ENCODE assay signal across 23 mouse cellular contexts in genomic region chr3:130216141-130216540, GRCm38 (mm10).
A peak's percentile ranks its signal among the peaks of the same experiment; 100 is the strongest.
DNase-seq lines count a peak whose midpoint lies in the region; ATAC-seq and TF ChIP-seq lines count a peak whose summit lies in the region.
"Had no signal": no experiment of that assay in that cellular context is flagged by ENCODE, and none has a peak within 500 bp of the region (broad histone marks: within the 10 kb centered on the region; RNA-seq: fewer than 3 reads in every experiment).

No protein-coding gene starts in this region.

- DNase-seq in frontal cortex, adult 2 months (ENCODE audit: extremely low spot score in 1 of 2, low spot score in 1 of 2) = no peak
- peak; percentile 34 for DNase-seq in brain, adult 2 months (ENCODE audit: low read depth, low spot score)
- no peak for DNase-seq in cerebellum, adult 9-11 months
- DNase-seq in limb, embryonic 10.5 days (ENCODE audit: low spot score) = no peak
- DNase-seq: adrenal gland, adult 8-10 months; adrenal gland, postnatal 14 days; adrenal gland, postnatal 36 days; cerebellum, adult 11 months; cerebellum, adult 18-20 months; cerebellum, adult 8-10 months; cerebellum, postnatal 10 days; cerebellum, postnatal 25 days had no signal

- no peaks in the 10 kb centered on the region for H3K36me3 ChIP-seq in C2C12 (ENCODE audit: control insufficient read depth, insufficient read depth)
- H3K36me3 ChIP-seq in limb, embryonic 10.5 days = peaks cover 5% of the 10 kb centered on the region; the same call in 1 of the 2 replicates
- H3K36me3 ChIP-seq: embryonic facial prominence, embryonic 10.5 days; embryonic facial prominence, embryonic 12.5 days; G1E had no signal

- H3K27me3 ChIP-seq in C2C12 (ENCODE audit: control insufficient read depth, insufficient read depth, insufficient read length) = no peaks in the 10 kb centered on the region
- H3K27me3 ChIP-seq in limb, embryonic 10.5 days (ENCODE audit: low read depth, poor library complexity, severe bottlenecking) = no peaks in the 10 kb centered on the region
- H3K27me3 ChIP-seq: CH12.LX; embryonic facial prominence, embryonic 12.5 days; forebrain, embryonic 13.5 days; Patski had no signal

- no peaks in the 10 kb centered on the region for H3K79me3 ChIP-seq in C2C12 (ENCODE audit: low read depth)

- H3K4me1 ChIP-seq in limb, embryonic 10.5 days = peaks cover 10% of the 10 kb centered on the region; the same call in 1 of the 2 replicates
- H3K4me1 ChIP-seq: forebrain, embryonic 13.5 days had no signal

- H3ac ChIP-seq in C2C12 (ENCODE audit: control insufficient read depth, insufficient read length, low read depth) = no peak overlapping the region

- peak; percentile 41; the same call in 1 of the 2 replicates for ATAC-seq in frontal cortex, adult (ENCODE audit: low TSS enrichment)
- ATAC-seq: activated CD4-positive, CD25-positive, alpha-beta regulatory T cell, adult 4 months; CD4-positive, CD25-positive, alpha-beta regulatory T cell, adult 4 months; forebrain, embryonic 13.5 days; forebrain, embryonic 16.5 days; Patski had no signal

- no peak for TF ChIP-seq CTCF in C2C12 (IDR thresholded peaks at IDR 0.05; ENCODE audit: control insufficient read depth, insufficient read depth, insufficient read length)

- H3K27ac ChIP-seq in limb, embryonic 10.5 days = no peak overlapping the region
- H3K27ac ChIP-seq: embryonic facial prominence, embryonic 10.5 days; embryonic facial prominence, embryonic 12.5 days; forebrain, embryonic 13.5 days had no signal

- H3K9me3 ChIP-seq in limb, embryonic 10.5 days (replicated peaks) = no peaks in the 10 kb centered on the region
- H3K9me3 ChIP-seq: embryonic facial prominence, embryonic 10.5 days; embryonic facial prominence, embryonic 12.5 days; forebrain, embryonic 13.5 days had no signal

- H3K4me3 ChIP-seq in C2C12 (ENCODE audit: insufficient read depth, poor library complexity, severe bottlenecking) = no peak overlapping the region
- no peak overlapping the region for H3K4me3 ChIP-seq in limb, embryonic 10.5 days
- H3K4me3 ChIP-seq: embryonic facial prominence, embryonic 10.5 days; embryonic facial prominence, embryonic 12.5 days; forebrain, embryonic 13.5 days had no signal

- H3K79me2 ChIP-seq in C2C12 (ENCODE audit: control insufficient read depth, insufficient read depth) = no peaks in the 10 kb centered on the region

TF ChIP-seq in C2C12, 6 proteins besides CTCF, POLR2A, EP300 and RAD21:
- TF ChIP-seq USF1 (IDR thresholded peaks at IDR 0.05; ENCODE audit: low read depth) = peak; percentile 95
- TF ChIP-seq MYOG (IDR thresholded peaks at IDR 0.05; ENCODE audit: control insufficient read depth, extremely low read depth, insufficient read length) = no peak
- no peak for TF ChIP-seq CEBPB (IDR thresholded peaks at IDR 0.05; ENCODE audit: low read depth)
- TF ChIP-seq MAX (IDR thresholded peaks at IDR 0.05) = no peak
- no peak for TF ChIP-seq FOSL1 (IDR thresholded peaks at IDR 0.05; ENCODE audit: insufficient read depth, low read length, poor library complexity, severe bottlenecking)
TF ChIP-seq in C2C12: peak in this region for 1.
